Mouse (Mus musculus): ENCODE measurements around the gene Vmn1r121. TPM values are rescaled to one million over a fixed set of nuclear protein-coding genes. Genes with fewer than 3 reads are reported as not detected.
"Not testable (repeated sequence)": the region's sequence is repeated elsewhere in the genome, so short reads cannot be mapped to it uniquely, and the experiment has no call there.

Vmn1r121 gene
- not detected for total RNA-seq (2021)
- long read RNA-seq, experiment 1: 0 reads
- long read RNA-seq, experiment 2: 0 reads

DNA sequence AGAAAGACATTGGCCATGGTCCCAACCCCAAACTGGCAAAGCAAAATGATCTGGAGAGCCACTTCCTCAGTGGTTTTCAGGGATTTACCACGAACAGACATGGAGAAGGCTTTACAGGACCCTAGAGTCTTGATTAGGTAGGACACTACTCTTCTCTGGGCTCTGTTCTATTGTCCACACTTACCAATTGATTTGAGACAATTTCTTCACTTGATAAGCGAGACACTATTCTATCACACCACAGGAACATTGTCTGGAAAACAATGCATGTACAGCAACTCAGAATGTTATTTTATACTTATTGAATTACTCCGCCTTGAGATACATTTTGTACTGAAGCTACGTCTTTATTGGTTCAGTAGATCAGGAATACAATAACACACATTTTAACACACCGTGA lies at the start of gene Vmn1r121:
Gene Vmn1r121 (minus strand): TSS at position 101 of the 400 bp plus-strand sequence.
- DNase-seq; intact Hi-C loops (cut with DNase I; ENCODE audit: low total_unique reads): not testable (repeated sequence)

GRCm38 (mm10) chr7:21134028-21134427 lies 35.7 kb upstream of the Vmn1r121 start, which contains the start of gene Vmn1r122:
Gene Vmn1r122, minus strand, starts transcription at chr7:21134128.
- DNase-seq; intact Hi-C loops (cut with DNase I; ENCODE audit: low total_unique reads): not testable (repeated sequence)

DNA sequence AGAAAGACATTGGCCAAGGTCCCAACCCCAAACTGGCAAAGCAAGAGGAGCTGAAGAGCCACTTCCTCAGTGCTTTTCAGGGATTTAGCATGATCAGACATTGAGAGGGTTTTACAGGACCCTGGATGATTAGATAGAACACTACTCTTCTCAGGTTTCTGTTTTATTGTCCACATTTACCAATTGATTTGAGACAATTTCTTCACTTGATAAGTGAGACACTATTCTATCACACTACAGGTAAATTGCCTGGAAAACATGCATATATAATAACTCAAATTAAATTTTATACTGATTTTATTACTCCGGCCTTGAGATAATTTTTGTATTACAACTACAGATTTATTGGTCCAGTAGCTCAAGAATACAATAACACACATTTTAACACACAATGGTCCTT lies 44.6 kb downstream of the Vmn1r121 start, which contains the start of gene Vmn1r120:
Gene Vmn1r120 (minus strand): TSS at position 101 of the 400 bp plus-strand sequence.
- intact Hi-C loops (cut with DNase I; ENCODE audit: low total_unique reads); DNase-seq: not testable (repeated sequence)

Other genes starting within 250 kb of the Vmn1r121 start
- not detected for gene Vmn1r116, start 226.3 kb downstream of the Vmn1r121 start, total RNA-seq (2021)
- gene Vmn1r117, start 214.4 kb downstream of the Vmn1r121 start, total RNA-seq (2021): not detected
- not detected for gene Vmn1r118, start 186.2 kb downstream of the Vmn1r121 start, total RNA-seq (2021)
- gene Vmn1r119, start 86.1 kb downstream of the Vmn1r121 start, total RNA-seq (2021): not detected
- gene Vmn1r120, start 44.7 kb downstream of the Vmn1r121 start, total RNA-seq (2021): not detected
- not detected for gene Vmn1r122, start 35.6 kb upstream of the Vmn1r121 start, total RNA-seq (2021)
- gene Vmn1r123, start 63.7 kb upstream of the Vmn1r121 start, total RNA-seq (2021): not detected
- gene Gm5157, start 91.9 kb upstream of the Vmn1r121 start, total RNA-seq (2021): not detected
- gene Vmn1r124, start 162.1 kb upstream of the Vmn1r121 start, total RNA-seq (2021): not detected
- not detected for gene Vmn1r125, start 173.7 kb upstream of the Vmn1r121 start, total RNA-seq (2021)
- not detected for gene Vmn1r126, start 203.0 kb upstream of the Vmn1r121 start, total RNA-seq (2021)
- gene Vmn1r127, start 221.3 kb upstream of the Vmn1r121 start, total RNA-seq (2021): not detected

All from gastrocnemius, postnatal 14 days (tissue).